Mouse (Mus musculus): ENCODE data around the gene Hes7.

The Hes7 gene

DNA sequence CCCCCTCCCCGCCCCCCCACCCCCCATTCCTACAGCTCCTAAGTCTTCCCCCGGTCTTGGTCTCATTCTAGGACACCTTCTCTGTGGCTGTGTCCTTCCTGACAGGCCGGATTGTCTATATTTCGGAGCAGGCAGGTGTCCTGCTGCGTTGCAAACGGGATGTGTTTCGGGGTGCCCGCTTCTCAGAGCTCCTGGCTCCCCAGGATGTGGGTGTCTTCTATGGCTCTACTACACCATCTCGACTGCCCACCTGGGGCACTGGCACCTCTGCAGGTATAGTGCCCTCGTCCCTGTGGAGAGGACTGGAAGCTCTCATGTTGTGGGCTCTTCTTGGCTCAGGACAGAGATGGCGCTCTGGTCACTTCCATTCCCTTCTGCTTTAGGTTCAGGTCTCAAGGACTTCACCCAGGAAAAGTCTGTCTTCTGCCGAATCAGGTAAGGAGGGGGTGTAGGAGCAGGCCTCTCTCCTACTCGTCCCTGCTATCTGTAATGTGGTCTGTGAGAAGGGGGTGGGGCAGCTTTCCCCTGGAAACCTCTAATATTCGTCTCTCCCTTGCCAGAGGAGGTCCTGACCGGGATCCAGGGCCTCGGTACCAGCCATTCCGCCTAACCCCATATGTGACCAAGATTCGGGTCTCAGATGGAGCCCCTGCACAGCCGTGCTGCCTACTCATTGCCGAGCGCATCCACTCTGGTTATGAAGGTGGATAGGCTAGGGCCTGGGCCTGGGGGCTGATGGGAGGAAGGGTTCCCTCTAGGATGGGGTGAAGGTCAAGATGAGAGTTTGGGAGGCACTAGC, 18.4 kb upstream of the Hes7 start:
- DNase-seq (ENCODE audit: low read depth, low spot score) = no peak

DNA sequence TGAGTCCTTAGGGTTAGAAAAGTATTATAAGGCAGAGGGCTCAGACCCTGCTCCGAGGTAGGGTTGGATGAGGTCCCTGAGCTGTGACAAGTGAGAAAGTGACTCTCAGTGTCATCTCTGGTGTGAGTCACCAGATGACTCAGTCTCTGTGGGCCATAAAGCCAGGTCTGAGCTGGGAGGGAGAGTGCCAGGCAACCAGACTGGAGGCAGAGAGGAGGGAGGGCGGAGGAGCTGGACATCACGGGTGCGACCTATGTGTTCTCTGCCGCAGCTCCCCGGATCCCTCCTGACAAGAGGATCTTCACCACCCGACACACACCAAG, 17.8 kb upstream of the Hes7 start:
- peak; percentile 89 for DNase-seq (ENCODE audit: low read depth, low spot score)

DNA sequence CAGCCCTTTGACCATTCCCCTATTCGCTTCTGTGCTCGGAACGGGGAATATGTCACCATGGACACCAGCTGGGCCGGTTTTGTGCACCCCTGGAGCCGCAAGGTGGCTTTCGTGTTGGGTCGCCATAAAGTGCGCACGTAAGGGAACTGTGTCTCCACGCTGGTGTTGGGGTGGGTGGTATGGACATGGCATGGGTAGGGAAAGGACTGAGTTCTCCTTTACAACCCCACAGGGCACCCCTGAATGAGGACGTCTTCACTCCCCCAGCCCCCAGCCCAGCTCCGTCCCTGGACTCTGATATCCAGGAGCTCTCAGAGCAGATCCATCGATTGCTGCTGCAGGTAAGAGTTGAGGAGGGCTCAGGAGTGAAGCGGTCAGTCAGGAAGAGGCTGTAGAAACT, 17.1 kb upstream of the Hes7 start:
- no peak for DNase-seq (ENCODE audit: low read depth, low spot score)

DNA sequence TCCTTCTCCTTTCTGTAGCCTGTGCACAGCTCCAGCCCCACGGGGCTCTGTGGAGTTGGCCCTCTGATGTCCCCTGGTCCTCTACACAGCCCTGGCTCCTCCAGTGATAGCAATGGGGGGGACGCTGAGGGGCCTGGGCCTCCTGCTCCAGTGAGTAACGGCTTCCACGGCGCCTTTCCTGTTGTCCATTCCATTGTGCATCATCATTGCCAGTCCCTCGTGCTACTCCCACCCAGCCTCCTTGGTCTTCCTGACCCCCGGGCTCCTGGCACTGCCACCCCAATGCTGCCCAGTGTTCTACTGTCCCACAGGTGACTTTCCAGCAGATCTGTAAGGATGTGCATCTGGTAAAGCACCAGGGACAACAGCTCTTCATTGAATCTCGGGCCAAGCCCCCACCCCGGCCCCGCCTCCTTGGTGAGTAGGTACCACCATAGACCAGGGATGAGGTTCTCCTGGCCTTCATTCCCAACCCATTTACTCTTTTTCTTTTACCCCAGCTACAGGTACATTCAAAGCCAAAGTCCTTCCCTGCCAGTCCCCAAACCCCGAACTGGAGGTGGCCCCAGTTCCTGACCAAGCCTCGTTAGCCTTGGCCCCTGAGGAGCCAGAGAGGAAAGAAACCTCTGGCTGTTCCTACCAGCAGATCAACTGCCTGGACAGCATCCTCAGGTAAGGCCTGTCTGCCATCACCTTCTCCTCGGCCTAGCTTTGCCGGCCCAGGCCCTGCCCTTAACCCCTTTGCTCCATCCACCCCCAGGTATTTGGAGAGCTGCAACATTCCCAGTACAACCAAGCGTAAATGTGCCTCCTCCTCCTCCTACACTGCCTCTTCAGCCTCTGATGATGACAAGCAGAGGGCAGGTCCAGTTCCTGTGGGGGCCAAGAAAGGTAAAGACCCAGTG, 16.4 kb upstream of the Hes7 start:
- no peak for DNase-seq (ENCODE audit: low read depth, low spot score)

DNA sequence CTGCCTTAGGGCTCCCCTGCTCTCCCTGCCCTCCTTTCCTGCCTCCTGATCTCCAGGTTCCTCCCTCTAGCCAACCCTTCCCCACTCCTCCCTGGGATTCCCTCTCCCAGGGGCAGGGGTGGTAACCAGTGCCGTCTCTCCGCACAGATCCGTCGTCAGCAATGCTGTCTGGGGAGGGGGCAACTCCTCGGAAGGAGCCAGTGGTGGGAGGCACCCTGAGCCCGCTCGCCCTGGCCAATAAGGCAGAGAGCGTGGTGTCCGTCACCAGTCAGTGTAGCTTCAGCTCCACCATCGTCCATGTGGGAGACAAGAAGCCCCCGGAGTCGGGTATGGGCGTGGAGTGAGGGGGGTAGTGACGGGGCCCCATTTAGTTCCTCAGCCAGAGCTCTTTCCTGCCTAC, 15.7 kb upstream of the Hes7 start:
- no peak for DNase-seq (ENCODE audit: low read depth, low spot score)

DNA sequence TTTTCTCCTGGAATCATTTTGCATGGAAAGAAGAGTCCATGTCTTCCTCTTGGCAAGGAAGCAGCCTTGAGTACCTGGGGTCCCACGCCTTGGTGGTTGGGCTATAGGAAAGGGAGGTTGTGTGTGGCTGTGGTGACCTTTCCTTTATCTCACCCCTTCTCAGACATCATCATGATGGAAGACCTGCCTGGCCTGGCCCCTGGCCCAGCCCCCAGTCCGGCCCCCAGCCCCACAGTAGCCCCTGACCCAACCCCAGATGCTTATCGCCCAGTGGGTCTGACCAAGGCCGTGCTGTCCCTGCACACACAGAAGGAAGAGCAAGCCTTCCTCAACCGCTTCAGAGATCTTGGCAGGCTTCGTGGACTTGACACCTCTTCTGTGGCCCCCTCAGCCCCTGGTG, 15.0 kb upstream of the Hes7 start:
- DNase-seq (ENCODE audit: low read depth, low spot score) = no peak

DNA sequence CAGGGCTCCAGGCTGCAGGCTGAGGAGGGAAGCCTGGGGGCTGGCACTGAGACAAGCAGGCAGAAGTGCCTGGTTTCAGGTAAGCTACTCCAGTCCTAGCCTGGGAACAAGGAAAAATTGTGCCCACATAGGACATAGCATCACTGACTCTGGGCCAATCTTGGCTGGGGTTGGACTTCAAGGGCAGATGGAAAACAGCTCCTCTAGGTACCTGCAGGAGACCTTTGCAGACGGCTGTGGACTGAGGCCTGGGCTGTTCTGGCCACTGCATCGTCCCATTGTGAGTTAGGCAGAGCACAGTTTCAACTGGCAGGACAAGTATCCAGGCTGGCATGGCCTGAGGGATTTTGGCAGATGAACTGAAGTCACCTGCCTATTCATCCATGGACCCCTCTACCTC, 14.4 kb upstream of the Hes7 start:
- no peak for DNase-seq (ENCODE audit: low read depth, low spot score)

DNA sequence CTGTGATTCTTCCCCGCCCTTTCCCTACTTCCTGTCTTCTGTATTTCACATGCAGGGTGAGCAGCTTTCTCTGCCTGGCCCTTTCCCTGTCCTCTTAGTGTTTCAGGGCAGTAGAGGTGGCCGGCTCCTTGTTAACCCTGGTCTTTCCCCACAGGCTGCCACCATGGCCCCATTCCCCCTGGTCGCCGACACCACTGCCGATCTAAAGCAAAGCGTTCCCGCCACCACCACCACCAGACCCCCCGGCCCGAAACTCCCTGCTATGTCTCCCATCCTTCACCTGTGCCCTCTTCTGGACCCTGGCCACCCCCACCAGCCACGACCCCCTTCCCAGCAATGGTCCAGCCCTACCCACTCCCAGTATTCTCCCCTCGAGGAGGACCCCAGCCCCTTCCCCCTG, 13.9 kb upstream of the Hes7 start:
- no peak for DNase-seq (ENCODE audit: low read depth, low spot score)

DNA sequence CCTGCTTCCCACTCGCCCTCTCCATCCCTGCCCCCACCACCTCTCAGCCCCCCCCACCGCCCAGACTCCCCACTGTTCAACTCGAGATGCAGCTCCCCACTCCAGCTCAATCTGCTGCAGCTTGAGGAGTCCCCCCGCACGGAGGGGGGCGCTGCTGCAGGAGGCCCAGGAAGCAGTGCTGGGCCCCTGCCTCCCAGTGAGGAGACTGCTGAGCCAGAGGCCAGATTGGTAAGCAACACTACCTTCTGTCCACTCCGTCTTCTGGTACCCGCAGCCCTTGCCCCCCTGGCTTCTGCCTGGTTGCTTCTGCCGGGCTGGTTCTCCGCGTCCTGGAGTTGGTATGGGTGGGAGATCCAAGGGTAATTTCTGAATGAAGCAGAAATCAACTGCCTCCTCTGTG, 13.4 kb upstream of the Hes7 start:
- DNase-seq (ENCODE audit: low read depth, low spot score) = no peak

DNA sequence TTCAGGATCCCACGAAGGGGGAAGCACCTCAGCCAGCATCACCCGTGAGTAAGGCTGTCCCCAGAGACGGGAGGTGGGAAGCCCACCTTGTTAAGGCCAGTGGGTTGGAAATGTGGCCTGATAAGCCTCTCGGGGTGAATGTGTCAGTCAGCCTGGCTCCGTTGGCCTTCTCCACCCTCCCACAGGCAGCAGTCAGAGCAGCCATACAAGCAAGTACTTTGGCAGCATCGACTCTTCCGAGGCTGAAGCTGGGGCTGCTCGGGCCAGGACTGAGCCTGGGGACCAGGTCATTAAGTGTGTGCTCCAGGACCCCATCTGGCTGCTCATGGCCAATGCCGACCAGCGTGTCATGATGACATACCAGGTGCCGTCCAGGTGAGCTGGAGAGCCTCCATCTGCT, 12.5 kb upstream of the Hes7 start:
- DNase-seq (ENCODE audit: low read depth, low spot score) = no peak

DNA sequence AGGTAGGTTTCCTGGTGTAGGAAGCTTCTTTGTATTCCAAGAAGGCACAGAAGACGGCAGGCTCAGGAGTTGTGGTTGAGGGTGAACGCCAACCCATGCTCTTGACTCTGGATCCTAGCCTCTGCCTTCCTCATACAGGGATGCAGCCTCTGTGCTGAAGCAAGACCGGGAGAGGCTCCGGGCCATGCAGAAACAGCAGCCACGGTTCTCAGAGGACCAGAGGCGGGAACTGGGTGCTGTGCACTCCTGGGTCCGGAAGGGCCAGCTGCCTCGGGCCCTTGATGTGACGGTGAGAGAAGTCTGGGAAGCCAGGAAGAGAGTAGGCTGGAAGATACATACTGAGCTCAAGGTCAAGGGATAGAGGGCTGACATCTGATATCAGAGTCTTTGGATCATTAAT, 12.0 kb upstream of the Hes7 start:
- no peak for DNase-seq (ENCODE audit: low read depth, low spot score)

DNA sequence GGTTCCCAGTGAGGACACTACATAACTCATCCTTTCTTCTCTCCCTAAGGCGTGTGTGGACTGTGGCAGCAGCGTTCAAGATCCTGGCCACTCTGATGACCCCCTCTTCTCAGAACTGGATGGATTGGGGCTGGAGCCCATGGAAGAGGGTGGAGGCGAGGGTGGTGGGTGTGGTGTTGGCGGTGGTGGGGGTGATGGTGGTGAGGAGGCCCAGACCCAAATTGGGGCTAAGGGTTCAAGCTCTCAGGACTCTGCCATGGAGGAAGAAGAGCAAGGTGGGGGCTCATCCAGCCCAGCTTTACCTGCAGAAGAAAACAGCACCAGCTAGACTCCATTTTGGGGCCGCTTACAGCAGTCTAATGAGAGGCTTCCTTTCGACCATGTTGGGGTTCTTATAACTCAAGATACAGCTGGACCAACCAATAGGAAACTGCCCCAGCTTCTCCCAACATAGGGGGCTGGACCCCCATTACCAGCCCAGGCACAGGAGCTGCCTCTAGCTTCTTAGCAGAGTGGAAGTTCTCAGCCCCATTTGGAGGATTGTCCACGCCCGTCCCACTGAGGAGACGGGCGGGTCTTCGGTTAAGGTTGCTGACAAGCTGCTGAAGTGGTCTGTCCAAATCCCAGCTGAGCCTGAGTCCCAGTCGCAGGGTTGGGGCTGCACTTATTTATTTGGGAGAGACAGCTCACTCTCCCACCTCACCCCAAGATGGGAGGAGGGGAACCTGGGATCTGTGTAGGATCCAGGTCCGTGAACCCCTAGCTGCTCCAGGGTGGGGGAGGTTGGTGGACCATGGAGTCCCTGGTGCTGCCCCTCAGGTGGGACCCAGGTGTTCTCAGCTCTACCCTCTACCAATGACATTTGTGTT, 10.9 kb upstream of the Hes7 start:
- DNase-seq (ENCODE audit: low read depth, low spot score) = no peak

DNA sequence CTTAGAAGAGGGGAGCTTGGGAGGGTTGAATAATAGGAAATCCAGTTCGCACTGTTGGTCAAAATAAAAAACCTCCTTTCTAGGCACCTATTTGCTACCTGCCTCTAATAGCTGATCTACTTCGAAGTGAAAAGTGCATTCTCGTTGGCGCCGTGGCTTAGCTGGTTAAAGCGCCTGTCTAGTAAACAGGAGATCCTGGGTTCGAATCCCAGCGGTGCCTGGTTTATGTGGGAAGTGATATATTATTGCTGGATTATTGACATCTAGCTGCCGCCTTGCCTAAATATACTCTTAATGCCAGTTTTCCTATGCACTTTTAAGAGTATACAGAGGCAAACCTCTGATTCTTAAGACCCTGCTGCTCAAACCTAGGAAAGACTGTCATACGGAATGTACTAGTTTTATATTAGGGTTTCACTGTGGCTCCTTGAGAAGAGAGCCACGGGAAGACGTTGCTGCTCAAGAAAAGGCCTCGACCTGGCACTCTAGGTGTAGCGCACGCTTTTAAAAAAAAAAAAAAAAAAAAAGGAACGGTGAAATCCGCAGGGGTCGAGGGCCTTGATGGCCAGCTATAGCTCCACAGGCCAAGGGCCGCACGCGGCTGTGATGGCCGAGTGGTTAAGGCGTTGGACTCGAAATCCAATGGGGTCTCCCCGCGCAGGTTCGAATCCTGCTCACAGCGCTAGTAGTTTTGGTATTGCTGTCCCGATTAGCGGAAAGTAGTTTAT, 9.7 kb upstream of the Hes7 start:
- peak; percentile 87 for DNase-seq (ENCODE audit: low read depth, low spot score)

DNA sequence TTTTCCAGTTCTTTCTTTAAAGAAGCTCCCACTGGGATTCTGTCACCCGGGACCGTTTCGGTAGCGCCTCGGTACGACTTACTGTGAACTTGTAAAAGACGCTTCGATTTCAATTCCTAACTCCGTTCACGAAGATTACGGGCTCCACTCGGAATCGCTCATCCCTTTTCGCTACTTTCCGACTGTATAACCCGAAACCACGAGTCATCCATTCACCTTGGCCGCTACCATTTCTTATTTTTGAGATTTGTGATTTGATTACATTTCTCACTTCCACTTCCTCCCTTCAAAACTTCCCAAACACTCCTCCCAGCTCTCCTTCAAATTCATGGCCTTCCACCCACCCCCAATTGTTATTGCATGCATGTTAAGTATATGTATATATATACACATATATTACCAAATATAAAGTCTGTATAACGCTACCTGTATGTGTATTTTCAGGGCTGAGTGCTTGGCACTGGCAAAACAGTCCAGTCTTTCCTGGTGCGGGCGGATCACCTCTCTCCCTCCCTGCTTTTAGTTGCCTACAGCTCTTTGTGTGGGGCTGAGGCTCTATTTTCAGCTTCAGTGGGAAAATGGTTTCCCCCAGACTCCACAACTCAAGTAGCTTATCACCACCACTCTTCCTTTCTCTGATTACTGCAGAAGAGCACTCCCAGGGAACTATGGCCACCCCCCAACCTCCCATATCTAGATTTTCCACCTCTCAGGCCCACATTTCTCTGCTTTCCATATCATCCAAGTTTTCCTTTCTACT, 9.0 kb upstream of the Hes7 start:
- DNase-seq (ENCODE audit: low read depth, low spot score) = no peak

DNA sequence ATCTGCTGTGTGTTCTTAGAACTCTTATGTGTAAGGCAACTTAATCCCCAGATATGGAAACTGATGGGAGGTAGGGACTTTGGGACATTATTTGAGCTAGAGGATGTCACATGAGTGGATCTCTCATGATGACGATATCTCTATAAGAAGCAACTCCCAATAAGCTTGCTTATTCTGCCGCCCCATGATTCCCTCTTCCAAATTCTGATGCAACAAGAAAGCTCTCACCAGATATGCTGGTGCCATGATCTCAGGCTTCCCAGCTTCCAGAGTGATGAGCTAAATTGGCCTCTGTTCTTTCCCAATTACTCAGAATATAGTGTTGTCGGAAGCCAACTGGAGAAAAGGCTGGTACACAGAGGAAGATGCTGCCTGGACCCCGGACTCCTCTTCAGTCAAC, 8.3 kb upstream of the Hes7 start:
- DNase-seq (ENCODE audit: low read depth, low spot score) = peak; percentile 83

DNA sequence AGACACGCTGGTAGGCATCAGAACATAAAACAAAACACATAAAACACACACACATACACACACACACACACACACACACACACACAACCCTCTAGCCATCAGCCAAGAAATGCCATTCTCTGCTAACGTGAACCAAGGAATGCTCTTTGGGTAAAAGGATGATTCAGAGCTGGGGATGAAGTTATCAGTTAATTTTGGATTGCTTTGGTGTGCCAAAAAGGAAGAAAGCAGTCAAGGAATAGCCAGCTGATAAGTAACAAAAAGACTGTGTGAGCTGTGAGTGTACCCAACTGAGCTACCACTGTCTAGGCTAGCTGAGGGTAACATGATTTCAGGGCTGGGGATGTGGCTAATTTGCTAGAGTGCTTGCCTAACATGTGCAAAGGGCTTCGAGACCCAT, 6.2 kb upstream of the Hes7 start:
- no peak for DNase-seq (ENCODE audit: low read depth, low spot score)

DNA sequence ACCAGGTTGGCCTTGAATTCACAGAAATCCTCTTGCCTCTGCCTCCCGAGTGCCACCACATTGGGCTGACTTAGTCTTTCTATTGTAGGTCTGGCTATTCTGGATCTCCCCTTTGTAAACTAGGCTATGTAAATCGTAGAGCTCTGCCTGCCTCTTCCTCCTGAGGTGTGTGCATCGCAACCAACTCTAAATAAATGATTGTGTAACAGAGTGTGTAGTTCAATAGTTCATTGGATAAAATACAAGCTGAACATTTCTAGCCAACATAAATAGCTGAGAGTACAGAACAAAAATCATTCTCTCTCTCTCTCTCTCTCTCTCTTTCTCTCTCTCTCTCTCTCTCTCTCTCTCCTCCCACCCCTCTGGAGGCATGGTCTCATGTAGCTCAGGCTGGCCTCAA, 5.6 kb upstream of the Hes7 start:
- DNase-seq (ENCODE audit: low read depth, low spot score) = no peak

DNA sequence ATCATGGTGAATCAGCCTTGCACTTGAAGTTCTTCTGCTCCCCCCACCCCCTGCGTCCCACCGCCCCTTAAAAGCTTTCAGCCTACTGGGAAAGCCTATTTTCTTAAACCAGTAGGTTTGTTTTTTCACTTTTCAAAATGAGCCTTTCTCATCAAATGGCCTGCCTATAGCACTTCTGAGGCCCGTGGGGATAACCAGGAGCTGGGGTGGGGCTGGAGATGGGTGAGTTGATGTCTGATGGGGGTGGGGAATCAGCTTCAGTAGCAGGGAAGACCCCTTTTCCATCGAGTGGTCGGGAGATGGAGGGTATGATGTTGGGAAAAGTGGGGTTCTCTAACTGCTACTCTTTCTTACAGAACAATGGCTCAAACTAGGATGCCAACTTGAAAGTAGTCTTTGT, 3.4 kb upstream of the Hes7 start:
- no peak for DNase-seq (ENCODE audit: low read depth, low spot score)

DNA sequence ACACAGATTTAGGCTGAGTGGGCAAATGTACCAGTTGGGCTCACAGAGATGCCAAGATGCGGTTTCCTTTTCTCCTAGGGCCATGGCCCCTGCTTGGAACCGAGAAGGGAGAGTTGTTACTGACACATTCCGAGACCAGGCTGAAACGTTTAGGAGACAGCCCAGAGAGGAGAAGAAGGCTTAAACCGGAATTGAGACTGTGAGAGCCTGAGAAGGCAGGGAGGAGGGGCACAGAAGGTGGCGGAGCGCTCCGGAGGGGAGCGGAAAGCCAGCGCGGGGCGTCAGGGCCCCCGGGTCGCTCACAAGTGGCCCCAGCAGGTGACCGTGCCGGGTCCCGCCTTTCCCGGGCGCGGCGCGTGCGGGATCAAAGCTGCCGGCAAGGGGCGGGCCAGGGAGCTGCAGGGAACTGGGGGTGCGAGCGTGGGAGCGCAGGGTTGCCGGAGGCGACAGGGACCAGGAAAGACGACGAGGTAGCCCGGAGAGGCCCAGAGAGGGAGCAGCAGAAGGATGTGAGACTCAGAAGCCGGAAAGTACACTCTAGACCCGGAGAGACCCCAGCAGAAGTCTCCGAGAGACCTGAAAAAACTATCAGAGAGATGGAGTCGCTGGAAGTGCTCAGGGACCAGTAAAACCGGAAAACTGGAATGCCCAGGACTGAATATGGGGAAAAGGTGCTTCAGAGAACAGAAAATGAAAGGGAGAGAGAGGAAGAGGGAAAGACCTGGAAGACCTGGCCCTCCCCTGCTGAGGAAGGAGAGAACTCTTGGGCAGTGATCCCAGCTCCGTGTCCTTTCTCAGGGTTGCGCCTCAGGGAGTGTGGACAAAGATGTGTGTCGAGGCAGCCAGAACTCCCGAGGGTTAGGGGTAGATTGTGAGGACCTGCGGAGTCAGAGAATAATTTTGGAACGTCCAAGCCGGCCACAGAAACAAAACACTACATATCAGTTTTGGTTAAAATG, 2.2 kb upstream of the Hes7 start:
- DNase-seq (ENCODE audit: low read depth, low spot score) = peak; percentile 75

DNA sequence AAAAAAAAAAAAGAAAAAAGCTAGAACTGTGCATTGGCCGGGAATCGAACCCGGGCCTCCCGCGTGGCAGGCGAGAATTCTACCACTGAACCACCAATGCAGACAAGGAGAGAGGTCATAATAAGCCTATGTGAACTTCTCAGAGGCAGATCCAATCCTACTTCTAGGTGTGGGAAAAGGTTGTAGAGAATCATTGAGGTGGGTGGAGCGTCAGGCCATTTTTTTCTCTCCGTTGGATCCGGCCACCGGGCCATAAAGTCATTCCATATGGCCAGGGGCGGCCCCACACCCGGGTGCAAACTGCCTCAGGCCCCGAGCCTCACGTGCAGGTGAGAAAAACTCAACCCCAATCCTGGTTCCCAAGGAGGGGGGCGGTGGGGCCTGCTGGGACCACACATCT, 1.4 kb upstream of the Hes7 start:
- peak; percentile 92 for DNase-seq (ENCODE audit: low read depth, low spot score)

Measured in brain, adult 2 months (tissue).